Mouse (Mus musculus): Measurements from ENCODE around the gene Ropn1l. TPM values are rescaled to one million over a fixed set of nuclear protein-coding genes. Genes with fewer than 3 reads are reported as not detected.

Ropn1l gene
- polyA plus RNA-seq, 1 experiment from 2014 or later, result 2.6 TPM

- no peak overlapping the region for H3K9ac ChIP-seq (ENCODE audit: low read length)
- H3K9me3 ChIP-seq (ENCODE audit: control insufficient read depth, low read length), result no peaks in the 10 kb centered on the region
- ATAC-seq (ENCODE audit: insufficient number of reproducible peaks, insufficient read depth, low FRiP score, low read depth), result no peak
- no peak overlapping the region for H3K4me3 ChIP-seq (ENCODE audit: control insufficient read depth in 1 of 2, insufficient read depth in 1 of 2, low read depth in 1 of 2, low read length in 2 of 2)
- no peaks in the 10 kb centered on the region for H3K27me3 ChIP-seq (ENCODE audit: control insufficient read depth, insufficient read depth, low read length)
- no peak overlapping the region for H3K27ac ChIP-seq (replicated peaks in 1 of 2; ENCODE audit: control insufficient read depth in 1 of 2, insufficient read depth in 1 of 2, low read depth in 2 of 2, low read length in 2 of 2)
- H3K36me3 ChIP-seq (ENCODE audit: control insufficient read depth, insufficient read depth, low read length), result peaks cover 66% of the 10 kb centered on the region
- no peak overlapping the region for H3K4me2 ChIP-seq (ENCODE audit: low read length)
- H3K4me1 ChIP-seq (ENCODE audit: control insufficient read depth in 2 of 2, insufficient read depth in 2 of 2, low read length in 2 of 2), result peaks cover 0 to 6% of the 10 kb centered on the region in 2 experiments; a peak in 1 of 4 replicates
- 78% methylated on average over 4 of the region's 4 CpGs for WGBS
These were observed 19.4 kb upstream of the Ropn1l start for GRCm38 (mm10) chr15:31472645-31473574.

GRCm38 (mm10) chr15:31471529-31471928, 18.0 kb upstream of the Ropn1l start:
- Histone ChIP-seq H3K36me3 (ENCODE audit: control insufficient read depth, insufficient read depth, low read length) (peaks cover 69% of the 10 kb centered on the region), H3K4me2 (ENCODE audit: low read length) (no peak overlapping the region), H3K9me3 (ENCODE audit: control insufficient read depth, low read length) (no peaks in the 10 kb centered on the region), H3K9ac (ENCODE audit: low read length) (no peak overlapping the region), H3K4me1 (ENCODE audit: control insufficient read depth in 2 of 2, insufficient read depth in 2 of 2, low read length in 2 of 2) (peaks cover 0 to 6% of the 10 kb centered on the region in 2 experiments; a peak in 1 of 4 replicates), H3K27ac (replicated peaks in 1 of 2; ENCODE audit: control insufficient read depth in 1 of 2, insufficient read depth in 1 of 2, low read depth in 2 of 2, low read length in 2 of 2) (no peak overlapping the region), H3K27me3 (ENCODE audit: control insufficient read depth, insufficient read depth, low read length) (no peaks in the 10 kb centered on the region), H3K4me3 (ENCODE audit: control insufficient read depth in 1 of 2, insufficient read depth in 1 of 2, low read depth in 1 of 2, low read length in 2 of 2) (no peak overlapping the region)
- no peak for ATAC-seq (ENCODE audit: insufficient number of reproducible peaks, insufficient read depth, low FRiP score, low read depth)
- WGBS, result 89% methylated on average over 4 of the region's 4 CpGs

- ATAC-seq (ENCODE audit: insufficient number of reproducible peaks, insufficient read depth, low FRiP score, low read depth), result no peak
- H3K9me3 ChIP-seq (ENCODE audit: control insufficient read depth, low read length), result no peaks in the 10 kb centered on the region
- H3K4me3 ChIP-seq (ENCODE audit: control insufficient read depth in 1 of 2, insufficient read depth in 1 of 2, low read depth in 1 of 2, low read length in 2 of 2), result no peak overlapping the region
- peaks cover 75% of the 10 kb centered on the region for H3K36me3 ChIP-seq (ENCODE audit: control insufficient read depth, insufficient read depth, low read length)
- H3K4me2 ChIP-seq (ENCODE audit: low read length), result no peak overlapping the region
- no peak overlapping the region for H3K9ac ChIP-seq (ENCODE audit: low read length)
- 78% methylated on average over 4 of the region's 4 CpGs for WGBS
- H3K27ac ChIP-seq (replicated peaks in 1 of 2; ENCODE audit: control insufficient read depth in 1 of 2, insufficient read depth in 1 of 2, low read depth in 2 of 2, low read length in 2 of 2), result no peak overlapping the region
- no peaks in the 10 kb centered on the region for H3K27me3 ChIP-seq (ENCODE audit: control insufficient read depth, insufficient read depth, low read length)
- peaks cover 0 to 6% of the 10 kb centered on the region in 2 experiments; a peak in 1 of 4 replicates for H3K4me1 ChIP-seq (ENCODE audit: control insufficient read depth in 2 of 2, insufficient read depth in 2 of 2, low read length in 2 of 2)
These were observed 16.0 kb upstream of the Ropn1l start for GRCm38 (mm10) chr15:31469497-31469896.

GRCm38 (mm10) chr15:31468806-31469205, 15.3 kb upstream of the Ropn1l start:
- no peak for ATAC-seq (ENCODE audit: insufficient number of reproducible peaks, insufficient read depth, low FRiP score, low read depth)
- WGBS, result 87% methylated on average over 5 of the region's 5 CpGs
- H3K27me3 ChIP-seq (ENCODE audit: control insufficient read depth, insufficient read depth, low read length), result no peaks in the 10 kb centered on the region
- no peaks in the 10 kb centered on the region for H3K9me3 ChIP-seq (ENCODE audit: control insufficient read depth, low read length)
- H3K9ac ChIP-seq (ENCODE audit: low read length), result no peak overlapping the region
- H3K4me3 ChIP-seq (ENCODE audit: control insufficient read depth in 1 of 2, insufficient read depth in 1 of 2, low read depth in 1 of 2, low read length in 2 of 2), result no peak overlapping the region
- H3K36me3 ChIP-seq (ENCODE audit: control insufficient read depth, insufficient read depth, low read length), result peaks cover 75% of the 10 kb centered on the region
- no peak overlapping the region for H3K4me2 ChIP-seq (ENCODE audit: low read length)
- no peak overlapping the region for H3K27ac ChIP-seq (replicated peaks in 1 of 2; ENCODE audit: control insufficient read depth in 1 of 2, insufficient read depth in 1 of 2, low read depth in 2 of 2, low read length in 2 of 2)
- H3K4me1 ChIP-seq (ENCODE audit: control insufficient read depth in 2 of 2, insufficient read depth in 2 of 2, low read length in 2 of 2), result peaks cover 0 to 6% of the 10 kb centered on the region in 2 experiments; a peak in 1 of 4 replicates

- peaks cover 92% of the 10 kb centered on the region for H3K36me3 ChIP-seq (ENCODE audit: control insufficient read depth, insufficient read depth, low read length)
- no peaks in the 10 kb centered on the region for H3K27me3 ChIP-seq (ENCODE audit: control insufficient read depth, insufficient read depth, low read length)
- no peaks in the 10 kb centered on the region for H3K4me1 ChIP-seq (ENCODE audit: control insufficient read depth in 2 of 2, insufficient read depth in 2 of 2, low read length in 2 of 2)
- no peak overlapping the region for H3K4me2 ChIP-seq (ENCODE audit: low read length)
- H3K9me3 ChIP-seq (ENCODE audit: control insufficient read depth, low read length), result no peaks in the 10 kb centered on the region
- H3K27ac ChIP-seq (replicated peaks in 1 of 2; ENCODE audit: control insufficient read depth in 1 of 2, insufficient read depth in 1 of 2, low read depth in 2 of 2, low read length in 2 of 2), result no peak overlapping the region
- no peak overlapping the region for H3K9ac ChIP-seq (ENCODE audit: low read length)
- 84% methylated on average over 1 of the region's 1 CpGs for WGBS
- no peak for ATAC-seq (ENCODE audit: insufficient number of reproducible peaks, insufficient read depth, low FRiP score, low read depth)
- H3K4me3 ChIP-seq (ENCODE audit: control insufficient read depth in 1 of 2, insufficient read depth in 1 of 2, low read depth in 1 of 2, low read length in 2 of 2), result no peak overlapping the region
These were observed 13.2 kb upstream of the Ropn1l start for GRCm38 (mm10) chr15:31466749-31467148.

- Histone ChIP-seq H3K4me3 (ENCODE audit: control insufficient read depth in 1 of 2, insufficient read depth in 1 of 2, low read depth in 1 of 2, low read length in 2 of 2) (no peak overlapping the region), H3K4me1 (ENCODE audit: control insufficient read depth in 2 of 2, insufficient read depth in 2 of 2, low read length in 2 of 2) (no peaks in the 10 kb centered on the region), H3K9me3 (ENCODE audit: control insufficient read depth, low read length) (no peaks in the 10 kb centered on the region), H3K9ac (ENCODE audit: low read length) (no peak overlapping the region), H3K27me3 (ENCODE audit: control insufficient read depth, insufficient read depth, low read length) (no peaks in the 10 kb centered on the region), H3K36me3 (ENCODE audit: control insufficient read depth, insufficient read depth, low read length) (peaks cover 93% of the 10 kb centered on the region), H3K4me2 (ENCODE audit: low read length) (no peak overlapping the region), H3K27ac (replicated peaks in 1 of 2; ENCODE audit: control insufficient read depth in 1 of 2, insufficient read depth in 1 of 2, low read depth in 2 of 2, low read length in 2 of 2) (no peak overlapping the region)
- 90% methylated on average over 5 of the region's 5 CpGs for WGBS
- ATAC-seq (ENCODE audit: insufficient number of reproducible peaks, insufficient read depth, low FRiP score, low read depth), result no peak
These were observed 12.8 kb upstream of the Ropn1l start for GRCm38 (mm10) chr15:31466295-31466694.

GRCm38 (mm10) chr15:31465806-31466205, 12.3 kb upstream of the Ropn1l start:
- Histone ChIP-seq H3K9ac (ENCODE audit: low read length) (no peak overlapping the region), H3K27ac (replicated peaks in 1 of 2; ENCODE audit: control insufficient read depth in 1 of 2, insufficient read depth in 1 of 2, low read depth in 2 of 2, low read length in 2 of 2) (no peak overlapping the region), H3K4me1 (ENCODE audit: control insufficient read depth in 2 of 2, insufficient read depth in 2 of 2, low read length in 2 of 2) (no peaks in the 10 kb centered on the region), H3K4me2 (ENCODE audit: low read length) (no peak overlapping the region), H3K4me3 (ENCODE audit: control insufficient read depth in 1 of 2, insufficient read depth in 1 of 2, low read depth in 1 of 2, low read length in 2 of 2) (no peak overlapping the region), H3K36me3 (ENCODE audit: control insufficient read depth, insufficient read depth, low read length) (peaks cover 93% of the 10 kb centered on the region), H3K9me3 (ENCODE audit: control insufficient read depth, low read length) (no peaks in the 10 kb centered on the region), H3K27me3 (ENCODE audit: control insufficient read depth, insufficient read depth, low read length) (no peaks in the 10 kb centered on the region)
- no peak for ATAC-seq (ENCODE audit: insufficient number of reproducible peaks, insufficient read depth, low FRiP score, low read depth)
- 94% methylated on average over 2 of the region's 2 CpGs for WGBS

Data from heart, embryonic 14.5 days (tissue).